Mouse (Mus musculus) bone marrow macrophage, adult 2 months (primary cell): Measurements from ENCODE around the gene Taar3. TPM values are rescaled to one million over a fixed set of nuclear protein-coding genes. Genes with fewer than 3 reads are reported as not detected.

Experiments
- H3K27ac ChIP-seq: 2 replicates; pipeline ENCODE4 v1.5.1; 2012; ENCODE audit warnings: low read depth, low read length; ENCODE audit not compliant: insufficient read depth
- H3K4me1 ChIP-seq: 2 replicates; pipeline ENCODE4 v1.6.1; 2012; ENCODE audit warnings: low read length; ENCODE audit not compliant: control insufficient read depth, insufficient read depth
- H3K4me3 ChIP-seq: 2 replicates; pipeline ENCODE4 v1.5.1; 2012; ENCODE audit warnings: mild to moderate bottlenecking, low read length, moderate library complexity; ENCODE audit not compliant: insufficient read depth
- CTCF ChIP-seq: IDR thresholded peaks from 2 replicates; pipeline ENCODE4 v1.5.1; 2012; ENCODE audit warnings: low read depth, mild to moderate bottlenecking, low read length, moderate library complexity
- POLR2A ChIP-seq: IDR thresholded peaks from 2 replicates; pipeline ENCODE4 v1.6.1; 2012; ENCODE audit warnings: mild to moderate bottlenecking, low read depth, low read length, borderline replicate concordance
- polyA plus RNA-seq: library from polyadenylated mRNA; stranded (reverse); fragments of >200 nt; gene quantifications from 2 replicates; pipeline ENCODE4 v1.2.4, GENCODE M21; 2012; ENCODE audit not compliant: missing spikeins, insufficient read depth, insufficient read length

Gene Taar3
- polyA plus RNA-seq, 1 experiment, result not detected

DNA sequence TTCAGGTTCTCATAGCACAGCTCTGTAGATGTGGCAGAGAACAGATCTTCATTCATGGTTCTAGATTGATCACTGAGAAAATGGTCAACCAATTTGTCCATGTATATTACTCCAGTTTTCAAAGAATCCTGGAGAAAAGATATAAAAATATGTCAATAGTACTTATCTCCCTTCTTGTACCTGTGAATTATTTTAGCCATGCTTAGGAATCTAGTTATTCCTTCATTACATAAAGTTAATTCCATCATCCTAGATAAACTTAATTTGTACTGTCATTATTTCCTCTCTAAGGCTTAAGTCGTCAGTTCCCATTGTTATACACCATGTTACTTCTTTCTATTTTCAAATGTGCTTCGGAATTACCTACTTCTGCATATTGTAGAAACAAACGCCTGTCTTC lies 44.0 kb downstream of the Taar3 start, which contains the start of gene Taar7a:
Gene Taar7a (minus strand): TSS at position 101 of the 400 bp plus-strand sequence.
- H3K27ac ChIP-seq, result no peak within 1 kb of the TSS
- no peak within 1 kb of the TSS for H3K4me3 ChIP-seq
- no peaks in the 10 kb centered on the region for H3K4me1 ChIP-seq
- TF ChIP-seq POLR2A (no peak), CTCF (no peak)

DNA sequence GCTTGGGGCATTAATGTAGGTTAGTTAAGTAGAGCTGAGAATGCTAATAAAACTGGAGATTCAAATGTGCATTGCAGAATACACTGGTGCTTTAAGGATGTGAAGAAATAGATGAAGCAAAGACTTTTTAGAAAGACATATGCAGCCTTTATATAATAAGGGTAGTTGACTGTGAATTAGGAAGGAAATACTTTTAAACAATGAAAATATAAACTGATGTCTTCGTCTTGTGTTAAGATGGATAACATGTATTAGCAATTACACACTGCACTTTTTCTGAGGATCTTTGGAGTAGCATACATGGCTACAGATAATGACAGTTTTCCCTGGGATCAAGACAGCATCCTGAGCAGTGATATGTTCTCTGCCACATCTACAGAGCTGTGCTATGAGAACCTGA lies 50.3 kb downstream of the Taar3 start, which contains the start of gene Taar7b:
Gene Taar7b (plus strand): TSS at position 301 of the 400 bp plus-strand sequence.
- TF ChIP-seq CTCF, result no peak
- no peak for TF ChIP-seq POLR2A
- Histone ChIP-seq H3K4me1 (no peaks in the 10 kb centered on the region), H3K4me3 (no peak within 1 kb of the TSS), H3K27ac (no peak within 1 kb of the TSS)

Other genes with a start within 250 kb of the Taar3 start
- gene Rps12, start 162.3 kb upstream of the Taar3 start, polyA plus RNA-seq, result 182 and 264 TPM in 2 replicates
- gene Slc18b1, start 152.6 kb upstream of the Taar3 start, polyA plus RNA-seq, result 1.0 and 6.7 TPM in 2 replicates
- 1.8 TPM in 2 replicates for gene Vnn3, start 98.1 kb upstream of the Taar3 start, polyA plus RNA-seq
- not detected in 2 replicates for gene Vnn1, start 54.9 kb upstream of the Taar3 start, polyA plus RNA-seq
- gene Taar1, start 29.2 kb upstream of the Taar3 start, polyA plus RNA-seq, result not detected in 2 replicates
- not detected in 2 replicates for gene Taar2, start 11.0 kb upstream of the Taar3 start, polyA plus RNA-seq
- gene Taar4, start 10.9 kb downstream of the Taar3 start, polyA plus RNA-seq, result not detected in 2 replicates
- gene Taar5, start 21.1 kb downstream of the Taar3 start, polyA plus RNA-seq, result not detected in 2 replicates
- gene Taar6, start 36.1 kb downstream of the Taar3 start, polyA plus RNA-seq, result not detected in 2 replicates
- not detected in 2 replicates for gene Taar7a, start 43.9 kb downstream of the Taar3 start, polyA plus RNA-seq
- gene Taar7b, start 50.4 kb downstream of the Taar3 start, polyA plus RNA-seq, result not detected in 2 replicates
- gene Taar7d, start 77.7 kb downstream of the Taar3 start, polyA plus RNA-seq, result not detected in 2 replicates
- not detected in 2 replicates for gene Taar7e, start 88.1 kb downstream of the Taar3 start, polyA plus RNA-seq
- gene Taar7f, start 100.0 kb downstream of the Taar3 start, polyA plus RNA-seq, result not detected in 2 replicates
- not detected in 2 replicates for gene Taar8a, start 126.9 kb downstream of the Taar3 start, polyA plus RNA-seq
- gene Taar8b, start 142.7 kb downstream of the Taar3 start, polyA plus RNA-seq, result not detected in 2 replicates
- gene Taar8c, start 152.4 kb downstream of the Taar3 start, polyA plus RNA-seq, result not detected in 2 replicates
- not detected in 2 replicates for gene Taar9, start 160.0 kb downstream of the Taar3 start, polyA plus RNA-seq
- 140 and 151 TPM in 2 replicates for gene Stx7, start 199.7 kb downstream of the Taar3 start, polyA plus RNA-seq